Mouse (Mus musculus) midbrain, embryonic 13.5 days (tissue): ENCODE measurements around the gene Cbx3. TPM values are rescaled to one million over a fixed set of nuclear protein-coding genes. Genes with fewer than 3 reads are reported as not detected.

Experiments
- ATAC-seq: fragments of 200-750 bp; cut with Nextera tagmentation; 2 replicates; pipeline ENCODE4 v1.8.0; 2017; ENCODE audit warnings: mild to moderate bottlenecking, moderate TSS enrichment, moderate library complexity
- H3K27ac ChIP-seq: fragments of 300-500 bp; sonication (generic); 2 replicates; pipeline ENCODE4 v1.5.1; 2015; ENCODE audit warnings: inconsistent platforms, mild to moderate bottlenecking, moderate library complexity
- H3K27me3 ChIP-seq: fragments of 300-500 bp; sonication (generic); 2 replicates; pipeline ENCODE4 v1.6.1; 2015; ENCODE audit warnings: mild to moderate bottlenecking, inconsistent platforms
- H3K36me3 ChIP-seq: fragments of 300-500 bp; sonication (generic); 2 replicates; pipeline ENCODE4 v1.6.1; 2015; ENCODE audit warnings: mild to moderate bottlenecking, inconsistent platforms
- H3K4me1 ChIP-seq: fragments of 300-500 bp; sonication (generic); replicated peaks from 2 replicates; pipeline ENCODE4 v1.6.1; 2015; ENCODE audit warnings: inconsistent platforms
- H3K4me2 ChIP-seq: fragments of 300-500 bp; sonication (generic); replicated peaks from 2 replicates; pipeline ENCODE4 v1.6.1; 2015; ENCODE audit warnings: moderate library complexity, mild to moderate bottlenecking, inconsistent platforms
- H3K4me3 ChIP-seq: fragments of 300-500 bp; sonication (generic); replicated peaks from 2 replicates; pipeline ENCODE4 v1.5.1; 2015; ENCODE audit warnings: mild to moderate bottlenecking, inconsistent platforms
- H3K9ac ChIP-seq: fragments of 300-500 bp; sonication (generic); replicated peaks from 2 replicates; pipeline ENCODE4 v1.6.1; 2015; ENCODE audit warnings: mild to moderate bottlenecking, inconsistent platforms
- H3K9me3 ChIP-seq: fragments of 300-500 bp; sonication (generic); 2 replicates; pipeline ENCODE4 v1.6.1; 2016; ENCODE audit warnings: mild to moderate bottlenecking, inconsistent platforms
- WGBS: fragments of 180-500 bp; shearing (Covaris S2); methylation state at CpG from one replicate; pipeline ENCODE4 v1.1.7; 2015; 5-methylcytosine and 5-hydroxymethylcytosine counted together
- polyA plus RNA-seq: library from polyadenylated mRNA; unstranded; fragments of >200 nt; fragmentation: Nextera tagmentation; extraction: Ambion mirVana; gene quantifications from 2 replicates; pipeline ENCODE4 v1.2.1, GENCODE M21; 2015

Cbx3 gene
- polyA plus RNA-seq, 1 experiment from 2014 or later = 593 TPM

- Histone ChIP-seq H3K9me3 (no peaks in the 10 kb centered on the region), H3K9ac (peak overlapping the region; percentile 56), H3K4me3 (peak overlapping the region; percentile 32), H3K27me3 (no peaks in the 10 kb centered on the region), H3K27ac (no peak overlapping the region; the same call in 1 of the 2 replicates), H3K36me3 (no peaks in the 10 kb centered on the region), H3K4me2 (peak overlapping the region; percentile 45), H3K4me1 (0 out of 2 replicates have a peak, but pooled peaks cover 8% of the 10 kb centered on the region)
- 27% methylated on average over 18 of the region's 18 CpGs for WGBS
- ATAC-seq = peak; percentile 65; the same call in 1 of the 2 replicates
Observed at GRCm38 (mm10) chr6:51508750-51509648, 38.8 kb downstream of the Cbx3 start.

- Histone ChIP-seq H3K36me3 (no peaks in the 10 kb centered on the region), H3K4me3 (no peak overlapping the region), H3K27ac (no peak overlapping the region), H3K4me2 (no peak overlapping the region), H3K27me3 (no peaks in the 10 kb centered on the region), H3K4me1 (0 out of 2 replicates have a peak, but pooled peaks cover 8% of the 10 kb centered on the region), H3K9me3 (no peaks in the 10 kb centered on the region), H3K9ac (no peak overlapping the region)
- ATAC-seq = no peak
- WGBS = 29% methylated on average over 5 of the region's 5 CpGs
Observed at GRCm38 (mm10) chr6:51510094-51510493, 39.9 kb downstream of the Cbx3 start.

- Histone ChIP-seq H3K27ac (no peak overlapping the region), H3K9ac (no peak overlapping the region), H3K4me1 (0 out of 2 replicates have a peak, but pooled peaks cover 8% of the 10 kb centered on the region), H3K4me2 (no peak overlapping the region), H3K27me3 (no peaks in the 10 kb centered on the region), H3K4me3 (no peak overlapping the region), H3K9me3 (no peaks in the 10 kb centered on the region), H3K36me3 (no peaks in the 10 kb centered on the region)
- 56% methylated on average over 1 of the region's 1 CpGs for WGBS
- ATAC-seq = no peak
Observed at GRCm38 (mm10) chr6:51510946-51511345, 40.8 kb downstream of the Cbx3 start.

GRCm38 (mm10) chr6:51513745-51514144, 43.6 kb downstream of the Cbx3 start:
- Histone ChIP-seq H3K27ac (no peak overlapping the region), H3K4me1 (0 out of 2 replicates have a peak, but pooled peaks cover 4% of the 10 kb centered on the region), H3K9me3 (no peaks in the 10 kb centered on the region), H3K9ac (no peak overlapping the region), H3K36me3 (no peaks in the 10 kb centered on the region), H3K4me3 (no peak overlapping the region), H3K4me2 (no peak overlapping the region), H3K27me3 (no peaks in the 10 kb centered on the region)
- no peak for ATAC-seq
- 78% methylated on average over 3 of the region's 3 CpGs for WGBS

DNA sequence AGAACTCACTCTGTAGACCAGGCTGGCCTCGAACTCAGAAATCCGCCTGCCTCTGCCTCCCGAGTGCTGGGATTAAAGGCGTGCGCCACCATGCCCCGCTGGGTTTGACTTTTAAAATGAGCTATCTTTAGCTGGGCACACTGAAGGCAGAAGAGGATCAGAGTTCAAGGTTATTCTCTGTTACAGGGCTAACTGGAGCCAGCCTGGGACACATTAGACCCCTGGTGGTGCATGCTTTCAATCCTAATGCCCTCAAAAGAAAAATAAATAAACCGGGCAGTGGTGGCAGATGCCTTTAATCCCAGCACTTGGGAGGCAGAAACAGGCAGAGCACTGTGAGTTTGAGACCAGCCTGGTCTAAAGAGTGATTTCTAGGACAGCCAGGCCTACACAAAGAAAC, 44.7 kb downstream of the Cbx3 start:
- H3K27ac ChIP-seq = no peak overlapping the region
- H3K4me3 ChIP-seq = no peak overlapping the region
- no peaks in the 10 kb centered on the region for H3K27me3 ChIP-seq
- 93% methylated on average over 7 of the region's 7 CpGs for WGBS
- H3K4me2 ChIP-seq = no peak overlapping the region
- no peaks in the 10 kb centered on the region for H3K9me3 ChIP-seq
- H3K9ac ChIP-seq = no peak overlapping the region
- no peaks in the 10 kb centered on the region for H3K36me3 ChIP-seq
- no peaks in the 10 kb centered on the region for H3K4me1 ChIP-seq
- ATAC-seq = no peak

DNA sequence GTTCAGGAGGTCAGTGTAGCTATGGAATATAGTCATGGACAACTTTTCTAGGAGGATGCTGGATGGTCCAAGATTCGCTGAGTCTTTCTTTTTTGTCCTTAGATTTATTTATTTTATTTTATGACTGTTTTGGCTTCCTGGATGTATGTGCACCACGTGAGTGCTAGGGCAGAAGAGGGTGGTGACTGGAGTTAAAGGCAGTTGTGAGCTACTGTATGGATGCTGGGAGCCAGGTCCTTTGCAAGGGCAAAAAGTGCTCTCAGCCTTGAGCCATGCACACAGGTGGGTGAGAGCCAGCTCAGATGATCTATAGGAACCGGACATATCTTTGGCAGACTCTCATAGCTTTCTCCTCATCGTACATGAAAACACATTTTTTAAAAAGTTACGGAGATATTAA, 53.1 kb downstream of the Cbx3 start:
- peak; percentile 31 for ATAC-seq

GRCm38 (mm10) chr6:51523807-51524320, 53.7 kb downstream of the Cbx3 start, which contains the start of gene Snx10:
TSS of gene Snx10 (plus strand) at chr6:51523901.
- under 1% methylated on average over 47 of the region's 47 CpGs for WGBS
- peak; percentile 84 for ATAC-seq

More for the DNA sequence above, 53.1 kb downstream of the Cbx3 start:
- Histone ChIP-seq H3K4me3 (peak overlapping the region; percentile 82), H3K27me3 (no peaks in the 10 kb centered on the region), H3K27ac (no peak overlapping the region), H3K9ac (peak overlapping the region; percentile 89), H3K4me2 (peak overlapping the region; percentile 70), H3K36me3 (no peaks in the 10 kb centered on the region), H3K9me3 (no peaks in the 10 kb centered on the region), H3K4me1 (peaks cover 15% of the 10 kb centered on the region)
- 28% methylated on average over 5 of the region's 5 CpGs for WGBS

DNA sequence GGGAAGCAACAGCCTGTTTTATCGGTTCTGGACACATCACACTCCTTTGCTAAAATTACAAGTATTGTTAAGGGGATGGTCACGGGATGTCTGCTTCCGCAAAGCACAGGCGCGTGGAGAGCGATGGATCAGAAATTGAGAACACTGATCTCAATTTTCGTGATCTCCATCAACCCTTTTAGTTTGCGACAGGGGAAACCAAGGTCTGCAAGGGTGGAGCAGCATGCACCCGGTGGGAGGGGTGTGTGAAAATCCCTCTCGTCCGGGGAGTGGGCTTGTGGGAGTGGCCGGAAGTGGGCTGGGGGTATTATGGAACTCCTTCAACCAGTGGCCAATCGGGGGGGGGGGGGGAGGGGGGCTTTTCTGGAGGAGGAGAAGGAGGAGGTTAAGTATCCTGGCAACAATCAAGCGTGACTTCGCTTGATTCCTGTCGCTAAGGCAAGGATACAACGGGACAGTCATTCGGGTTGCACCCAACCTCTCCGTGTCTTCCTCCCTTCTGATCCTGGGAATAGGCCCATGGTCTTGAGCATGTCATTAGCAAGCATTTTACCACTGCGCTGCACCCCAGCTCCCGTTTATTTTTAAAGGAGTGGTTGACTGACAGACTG, 54.3 kb downstream of the Cbx3 start:
- 1% methylated on average over 20 of the region's 21 CpGs for WGBS
- H3K4me3 ChIP-seq = peak overlapping the region; percentile 82
- H3K27ac ChIP-seq = peak overlapping the region; percentile 77
- peak; percentile 83 for ATAC-seq
- no peaks in the 10 kb centered on the region for H3K36me3 ChIP-seq
- H3K4me2 ChIP-seq = peak overlapping the region; percentile 70
- H3K9ac ChIP-seq = peak overlapping the region; percentile 89
- H3K9me3 ChIP-seq = no peaks in the 10 kb centered on the region
- H3K4me1 ChIP-seq = peaks cover 24% of the 10 kb centered on the region
- H3K27me3 ChIP-seq = no peaks in the 10 kb centered on the region

More at GRCm38 (mm10) chr6:51523807-51524320, 53.7 kb downstream of the Cbx3 start, which contains the start of gene Snx10:
- H3K27me3 ChIP-seq = no peaks in the 10 kb centered on the region
- H3K4me3 ChIP-seq = peak within 1 kb of the TSS; percentile 82
- H3K27ac ChIP-seq = peak within 1 kb of the TSS; percentile 77
- H3K9ac ChIP-seq = peak within 1 kb of the TSS; percentile 89
- H3K9me3 ChIP-seq = no peaks in the 10 kb centered on the region
- H3K4me2 ChIP-seq = peak within 1 kb of the TSS; percentile 70
- peaks cover 19% of the 10 kb centered on the region for H3K4me1 ChIP-seq
- H3K36me3 ChIP-seq = no peaks in the 10 kb centered on the region

GRCm38 (mm10) chr6:51525001-51525400, 54.8 kb downstream of the Cbx3 start:
- H3K9me3 ChIP-seq = no peaks in the 10 kb centered on the region
- peaks cover 27% of the 10 kb centered on the region for H3K4me1 ChIP-seq
- no peak; the same call in 1 of the 2 replicates for ATAC-seq
- H3K36me3 ChIP-seq = no peaks in the 10 kb centered on the region
- peak overlapping the region; percentile 89; the same call in 1 of the 2 replicates for H3K9ac ChIP-seq
- H3K4me3 ChIP-seq = peak overlapping the region; percentile 82
- 54% methylated on average over 5 of the region's 5 CpGs for WGBS
- peak overlapping the region; percentile 70 for H3K4me2 ChIP-seq
- H3K27me3 ChIP-seq = no peaks in the 10 kb centered on the region
- H3K27ac ChIP-seq = no peak overlapping the region

- Histone ChIP-seq H3K4me2 (no peak overlapping the region), H3K27ac (no peak overlapping the region), H3K27me3 (no peaks in the 10 kb centered on the region), H3K9me3 (0 out of 2 replicates have a peak, but pooled peaks cover 3% of the 10 kb centered on the region), H3K4me3 (no peak overlapping the region), H3K9ac (no peak overlapping the region), H3K36me3 (no peaks in the 10 kb centered on the region), H3K4me1 (peaks cover 27% of the 10 kb centered on the region)
- ATAC-seq = peak; percentile 17; the same call in 1 of the 2 replicates
- WGBS = 22% methylated on average over 7 of the region's 7 CpGs
Observed at GRCm38 (mm10) chr6:51529457-51529856, 59.3 kb downstream of the Cbx3 start.
